Mouse (Mus musculus): ENCODE measurements around the gene Cbx5. TPM values are rescaled to one million over a fixed set of nuclear protein-coding genes. Genes with fewer than 3 reads are reported as not detected.

Gene Cbx5
- polyA plus RNA-seq, 1 experiment from 2014 or later: 161 TPM

- H3K36me3 ChIP-seq (ENCODE audit: poor library complexity, severe bottlenecking): peaks cover 86% of the 10 kb centered on the region
- H3K27ac ChIP-seq: no peak overlapping the region
- H3K9me3 ChIP-seq (replicated peaks): no peaks in the 10 kb centered on the region
- no peak overlapping the region for H3K9ac ChIP-seq
- no peak overlapping the region for H3K4me3 ChIP-seq
- H3K4me2 ChIP-seq: no peak overlapping the region
- no peaks in the 10 kb centered on the region for H3K4me1 ChIP-seq
- WGBS: 81% methylated on average over 1 of the region's 1 CpGs
- ATAC-seq: no peak
- no peaks in the 10 kb centered on the region for H3K27me3 ChIP-seq
Observed at GRCm38 (mm10) chr15:103196835-103197234, 42.8 kb downstream of the Cbx5 start.

GRCm38 (mm10) chr15:103193606-103194005 is 46.0 kb downstream of the Cbx5 start:
- Histone ChIP-seq H3K4me2 (no peak overlapping the region), H3K9ac (no peak overlapping the region), H3K36me3 (ENCODE audit: poor library complexity, severe bottlenecking) (peaks cover 79% of the 10 kb centered on the region), H3K27me3 (no peaks in the 10 kb centered on the region), H3K4me1 (no peaks in the 10 kb centered on the region), H3K9me3 (replicated peaks) (no peaks in the 10 kb centered on the region), H3K4me3 (no peak overlapping the region), H3K27ac (no peak overlapping the region)
- 92% methylated on average over 2 of the region's 2 CpGs for WGBS
- ATAC-seq: no peak

- H3K9ac ChIP-seq: no peak overlapping the region
- no peak for ATAC-seq
- H3K4me2 ChIP-seq: no peak overlapping the region
- H3K36me3 ChIP-seq (ENCODE audit: poor library complexity, severe bottlenecking): peaks cover 55% of the 10 kb centered on the region
- H3K27me3 ChIP-seq: no peaks in the 10 kb centered on the region
- H3K4me1 ChIP-seq: no peaks in the 10 kb centered on the region
- no peak overlapping the region for H3K4me3 ChIP-seq
- no peaks in the 10 kb centered on the region for H3K9me3 ChIP-seq (replicated peaks)
- H3K27ac ChIP-seq: no peak overlapping the region; the same call in 1 of the 2 replicates
- WGBS: 67% methylated on average over 10 of the region's 10 CpGs
Observed at GRCm38 (mm10) chr15:103190531-103191462, 48.8 kb downstream of the Cbx5 start.

GRCm38 (mm10) chr15:103190083-103190482 is 49.5 kb downstream of the Cbx5 start:
- Histone ChIP-seq H3K4me3 (no peak overlapping the region), H3K9me3 (replicated peaks) (no peaks in the 10 kb centered on the region), H3K4me1 (no peaks in the 10 kb centered on the region), H3K36me3 (ENCODE audit: poor library complexity, severe bottlenecking) (peaks cover 48% of the 10 kb centered on the region), H3K27ac (no peak overlapping the region), H3K9ac (no peak overlapping the region), H3K27me3 (no peaks in the 10 kb centered on the region), H3K4me2 (no peak overlapping the region)
- 84% methylated on average over 7 of the region's 7 CpGs for WGBS
- ATAC-seq: no peak

GRCm38 (mm10) chr15:103187803-103188202 is 51.8 kb downstream of the Cbx5 start:
- H3K4me3 ChIP-seq: no peak overlapping the region
- H3K36me3 ChIP-seq (ENCODE audit: poor library complexity, severe bottlenecking): peaks cover 26% of the 10 kb centered on the region
- no peak overlapping the region for H3K9ac ChIP-seq
- peaks cover 12% of the 10 kb centered on the region for H3K4me1 ChIP-seq
- H3K4me2 ChIP-seq: no peak overlapping the region
- H3K9me3 ChIP-seq (replicated peaks): no peaks in the 10 kb centered on the region
- ATAC-seq: no peak
- no peak overlapping the region for H3K27ac ChIP-seq
- peaks cover 20% of the 10 kb centered on the region for H3K27me3 ChIP-seq
- 77% methylated on average over 6 of the region's 6 CpGs for WGBS

GRCm38 (mm10) chr15:103185462-103186198 is 54.0 kb downstream of the Cbx5 start:
- Histone ChIP-seq H3K9ac (no peak overlapping the region), H3K27ac (no peak overlapping the region), H3K4me3 (no peak overlapping the region), H3K27me3 (peaks cover 40% of the 10 kb centered on the region), H3K4me1 (peaks cover 14% of the 10 kb centered on the region), H3K9me3 (replicated peaks) (no peaks in the 10 kb centered on the region), H3K36me3 (ENCODE audit: poor library complexity, severe bottlenecking) (peaks cover 7% of the 10 kb centered on the region), H3K4me2 (no peak overlapping the region)
- no peak for ATAC-seq
- 52% methylated on average over 19 of the region's 19 CpGs for WGBS

GRCm38 (mm10) chr15:103183651-103184610 is 55.7 kb downstream of the Cbx5 start:
- Histone ChIP-seq H3K4me1 (peaks cover 14% of the 10 kb centered on the region), H3K9me3 (replicated peaks) (no peaks in the 10 kb centered on the region), H3K27me3 (peaks cover 57% of the 10 kb centered on the region), H3K4me2 (peak overlapping the region; percentile 52), H3K4me3 (peak overlapping the region; percentile 21), H3K9ac (peak overlapping the region; percentile 40), H3K36me3 (ENCODE audit: poor library complexity, severe bottlenecking) (no peaks in the 10 kb centered on the region; the same call in 1 of the 2 replicates), H3K27ac (no peak overlapping the region)
- peak; percentile 29 for ATAC-seq
- WGBS: 10% methylated on average over 25 of the region's 25 CpGs

- H3K4me3 ChIP-seq: peak overlapping the region; percentile 21
- peak; percentile 39 for ATAC-seq
- 1% methylated on average over 21 of the region's 21 CpGs for WGBS
- H3K9ac ChIP-seq: no peak overlapping the region
- H3K27ac ChIP-seq: no peak overlapping the region
- H3K36me3 ChIP-seq (ENCODE audit: poor library complexity, severe bottlenecking): no peaks in the 10 kb centered on the region; the same call in 1 of the 2 replicates
- peaks cover 65% of the 10 kb centered on the region for H3K27me3 ChIP-seq
- H3K9me3 ChIP-seq (replicated peaks): no peaks in the 10 kb centered on the region
- H3K4me2 ChIP-seq: peak overlapping the region; percentile 52
- peaks cover 14% of the 10 kb centered on the region for H3K4me1 ChIP-seq
Observed at GRCm38 (mm10) chr15:103183135-103183534, 56.5 kb downstream of the Cbx5 start.

- Histone ChIP-seq H3K4me3 (0 out of 2 replicates have a peak overlapping the region, but pooled peaks have one; percentile 4), H3K9ac (no peak overlapping the region), H3K4me1 (peaks cover 18% of the 10 kb centered on the region), H3K4me2 (peak overlapping the region; percentile 52), H3K36me3 (ENCODE audit: poor library complexity, severe bottlenecking) (no peaks in the 10 kb centered on the region), H3K27me3 (peaks cover 73% of the 10 kb centered on the region), H3K9me3 (replicated peaks) (no peaks in the 10 kb centered on the region), H3K27ac (no peak overlapping the region)
- WGBS: 1% methylated on average over 39 of the region's 48 CpGs
- ATAC-seq: peak; percentile 30; the same call in 1 of the 2 replicates
Observed at GRCm38 (mm10) chr15:103182166-103182790, 57.3 kb downstream of the Cbx5 start.

GRCm38 (mm10) chr15:103180406-103180805 is 59.2 kb downstream of the Cbx5 start:
- Histone ChIP-seq H3K9ac (no peak overlapping the region), H3K27ac (no peak overlapping the region), H3K9me3 (replicated peaks) (no peaks in the 10 kb centered on the region), H3K4me3 (no peak overlapping the region), H3K36me3 (ENCODE audit: poor library complexity, severe bottlenecking) (no peaks in the 10 kb centered on the region), H3K27me3 (peaks cover 92% of the 10 kb centered on the region), H3K4me1 (peaks cover 18% of the 10 kb centered on the region), H3K4me2 (no peak overlapping the region)
- ATAC-seq: no peak

GRCm38 (mm10) chr15:103178767-103179166 is 60.8 kb downstream of the Cbx5 start:
- no peaks in the 10 kb centered on the region for H3K9me3 ChIP-seq (replicated peaks)
- no peak for ATAC-seq
- H3K36me3 ChIP-seq (ENCODE audit: poor library complexity, severe bottlenecking): no peaks in the 10 kb centered on the region
- no peak overlapping the region for H3K9ac ChIP-seq
- H3K4me1 ChIP-seq: peaks cover 14% of the 10 kb centered on the region
- 100% methylated on average over 1 of the region's 1 CpGs for WGBS
- peaks cover 98% of the 10 kb centered on the region for H3K27me3 ChIP-seq
- H3K4me2 ChIP-seq: no peak overlapping the region
- H3K4me3 ChIP-seq: no peak overlapping the region
- no peak overlapping the region for H3K27ac ChIP-seq

Data from forebrain, embryonic 13.5 days (tissue).